15 mouse cellular contexts compared by ENCODE assay signal in genomic region chr13:102875144-102875476, GRCm38 (mm10).
DNase-seq lines count a peak whose midpoint lies in the region; ATAC-seq lines count a peak whose summit lies in the region.
"Had no signal": no experiment of that assay in that cellular context is flagged by ENCODE, and none has a peak within 500 bp of the region (broad histone marks: within the 10 kb centered on the region; RNA-seq: fewer than 3 reads in every experiment).

No protein-coding gene starts in this region.

- peak; percentile 71 for DNase-seq in embryonic facial prominence, embryonic 14.5 days (ENCODE audit: low spot score)
- DNase-seq in embryonic facial prominence, embryonic 10.5 days (ENCODE audit: low spot score): no peak
- no peak for DNase-seq in heart, postnatal 10 days
- no peak for DNase-seq in kidney, adult 9 months
- DNase-seq in natural killer cell, adult 2 months (ENCODE audit: low spot score in 2 of 2): no peak
- DNase-seq: lung, adult 2 months; thymus, adult 2 months had no signal

- no peaks in the 10 kb centered on the region for H3K9me3 ChIP-seq in embryonic facial prominence, embryonic 14.5 days (ENCODE audit: control insufficient read depth, low read length)
- H3K9me3 ChIP-seq in embryonic facial prominence, embryonic 10.5 days: no peaks in the 10 kb centered on the region
- no peaks in the 10 kb centered on the region for H3K9me3 ChIP-seq in heart, embryonic 12.5 days (replicated peaks)
- no peaks in the 10 kb centered on the region for H3K9me3 ChIP-seq in kidney, embryonic 16.5 days (ENCODE audit: low read length)
- no peaks in the 10 kb centered on the region for H3K9me3 ChIP-seq in embryonic facial prominence, embryonic 15.5 days (replicated peaks)
- H3K9me3 ChIP-seq: embryonic facial prominence, embryonic 12.5 days; forebrain, embryonic 13.5 days; hindbrain, embryonic 15.5 days had no signal

- H3K4me2 ChIP-seq in embryonic facial prominence, embryonic 14.5 days (ENCODE audit: low read depth, low read length): no peak overlapping the region
- H3K4me2 ChIP-seq in heart, embryonic 12.5 days: no peak overlapping the region
- no peak overlapping the region for H3K4me2 ChIP-seq in kidney, embryonic 16.5 days (replicated peaks; ENCODE audit: low read depth, low read length)
- H3K4me2 ChIP-seq in embryonic facial prominence, embryonic 15.5 days (replicated peaks): no peak overlapping the region
- H3K4me2 ChIP-seq: embryonic facial prominence, embryonic 12.5 days; forebrain, embryonic 13.5 days; hindbrain, embryonic 15.5 days had no signal

- intact Hi-C loops in heart, postnatal 10 days (cut with DNase I): no loop called here

- H3K27me3 ChIP-seq in embryonic facial prominence, embryonic 14.5 days (replicated peaks; ENCODE audit: control insufficient read depth, insufficient read depth, low read length): no peaks in the 10 kb centered on the region
- H3K27me3 ChIP-seq in embryonic facial prominence, embryonic 10.5 days (replicated peaks; ENCODE audit: low read depth, poor library complexity, severe bottlenecking): no peaks in the 10 kb centered on the region
- no peaks in the 10 kb centered on the region for H3K27me3 ChIP-seq in heart, embryonic 12.5 days (replicated peaks)
- H3K27me3 ChIP-seq in kidney, embryonic 16.5 days (ENCODE audit: insufficient read depth, low read length): no peaks in the 10 kb centered on the region
- H3K27me3 ChIP-seq in embryonic facial prominence, embryonic 15.5 days: no peaks in the 10 kb centered on the region
- H3K27me3 ChIP-seq: embryonic facial prominence, embryonic 12.5 days; forebrain, embryonic 13.5 days; hindbrain, embryonic 15.5 days had no signal

- H3K9ac ChIP-seq in embryonic facial prominence, embryonic 14.5 days (ENCODE audit: low read depth, low read length): no peak overlapping the region
- no peak overlapping the region for H3K9ac ChIP-seq in heart, embryonic 12.5 days
- H3K9ac ChIP-seq in kidney, embryonic 16.5 days (replicated peaks; ENCODE audit: low read length): no peak overlapping the region
- no peak overlapping the region for H3K9ac ChIP-seq in embryonic facial prominence, embryonic 15.5 days
- H3K9ac ChIP-seq: embryonic facial prominence, embryonic 12.5 days; forebrain, embryonic 13.5 days; hindbrain, embryonic 15.5 days had no signal

- peaks cover 19% of the 10 kb centered on the region; the same call in 1 of the 2 replicates for H3K4me1 ChIP-seq in embryonic facial prominence, embryonic 14.5 days (ENCODE audit: control insufficient read depth, insufficient read depth, low read length)
- peaks cover 43% of the 10 kb centered on the region for H3K4me1 ChIP-seq in embryonic facial prominence, embryonic 10.5 days
- H3K4me1 ChIP-seq in heart, embryonic 12.5 days (replicated peaks): peaks cover 76% of the 10 kb centered on the region
- peaks cover 60% of the 10 kb centered on the region for H3K4me1 ChIP-seq in kidney, embryonic 16.5 days (ENCODE audit: insufficient read depth, low read length)
- peaks cover 15% of the 10 kb centered on the region for H3K4me1 ChIP-seq in embryonic facial prominence, embryonic 15.5 days

- H3K36me3 ChIP-seq in embryonic facial prominence, embryonic 14.5 days (ENCODE audit: control insufficient read depth, insufficient read depth, low read length): no peaks in the 10 kb centered on the region
- H3K36me3 ChIP-seq in embryonic facial prominence, embryonic 10.5 days (replicated peaks): no peaks in the 10 kb centered on the region
- no peaks in the 10 kb centered on the region for H3K36me3 ChIP-seq in heart, embryonic 12.5 days
- H3K36me3 ChIP-seq in kidney, embryonic 16.5 days (ENCODE audit: insufficient read depth, low read length): no peaks in the 10 kb centered on the region
- no peaks in the 10 kb centered on the region for H3K36me3 ChIP-seq in embryonic facial prominence, embryonic 15.5 days
- H3K36me3 ChIP-seq: embryonic facial prominence, embryonic 12.5 days; hindbrain, embryonic 15.5 days had no signal

- H3K4me3 ChIP-seq in embryonic facial prominence, embryonic 14.5 days (ENCODE audit: low read depth, low read length): no peak overlapping the region
- H3K4me3 ChIP-seq in embryonic facial prominence, embryonic 10.5 days: no peak overlapping the region
- no peak overlapping the region for H3K4me3 ChIP-seq in heart, embryonic 12.5 days
- H3K4me3 ChIP-seq in kidney, embryonic 16.5 days (ENCODE audit: low read length): no peak overlapping the region
- H3K4me3 ChIP-seq in embryonic facial prominence, embryonic 15.5 days (replicated peaks): no peak overlapping the region
- H3K4me3 ChIP-seq: embryonic facial prominence, embryonic 12.5 days; forebrain, embryonic 13.5 days; hindbrain, embryonic 15.5 days had no signal

- peak; percentile 66 for ATAC-seq in embryonic facial prominence, embryonic 14.5 days (ENCODE audit: low read depth)
- no peak for ATAC-seq in heart, embryonic 12.5 days (ENCODE audit: insufficient number of reproducible peaks, low FRiP score)
- ATAC-seq in kidney, embryonic 16.5 days (ENCODE audit: low FRiP score, low TSS enrichment): peak; percentile 19; the same call in 1 of the 2 replicates
- no peak for ATAC-seq in embryonic facial prominence, embryonic 15.5 days (ENCODE audit: insufficient number of reproducible peaks, low FRiP score, low TSS enrichment, low read depth)
- ATAC-seq: activated CD4-positive, CD25-positive, alpha-beta regulatory T cell, adult 4 months; intestine, postnatal 0 days had no signal

- WGBS in embryonic facial prominence, embryonic 14.5 days: 45% methylated on average over 3 of the region's 3 CpGs
- WGBS in embryonic facial prominence, embryonic 10.5 days: 49% methylated on average over 3 of the region's 3 CpGs
- 43% methylated on average over 3 of the region's 3 CpGs for WGBS in heart, embryonic 12.5 days
- 27% methylated on average over 3 of the region's 3 CpGs for WGBS in kidney, embryonic 16.5 days
- WGBS in embryonic facial prominence, embryonic 15.5 days: 37% methylated on average over 3 of the region's 3 CpGs

- H3K27ac ChIP-seq in embryonic facial prominence, embryonic 14.5 days (replicated peaks; ENCODE audit: low read depth, low read length): no peak overlapping the region
- H3K27ac ChIP-seq in embryonic facial prominence, embryonic 10.5 days (replicated peaks): no peak overlapping the region
- peak overlapping the region; percentile 12 for H3K27ac ChIP-seq in heart, embryonic 12.5 days (ENCODE audit: poor library complexity, severe bottlenecking)
- peak overlapping the region; percentile 26 for H3K27ac ChIP-seq in kidney, embryonic 16.5 days (ENCODE audit: low read length)
- H3K27ac ChIP-seq in embryonic facial prominence, embryonic 15.5 days (replicated peaks): peak overlapping the region; percentile 39; the same call in 1 of the 2 replicates
- H3K27ac ChIP-seq: embryonic facial prominence, embryonic 12.5 days; forebrain, embryonic 13.5 days; hindbrain, embryonic 15.5 days had no signal

Comparison
In these comparisons a context has a peak if more than half of its experiments do, and no peak if none do; other contexts are left out.
1. ATAC-seq: peak in embryonic facial prominence, embryonic 14.5 days (single experiment) and kidney, embryonic 16.5 days (single experiment); none in heart, embryonic 12.5 days (single experiment) and embryonic facial prominence, embryonic 15.5 days (single experiment).
2. H3K27ac ChIP-seq: peak in heart, embryonic 12.5 days (single experiment), kidney, embryonic 16.5 days (single experiment) and embryonic facial prominence, embryonic 15.5 days (single experiment); none in embryonic facial prominence, embryonic 14.5 days (single experiment) and embryonic facial prominence, embryonic 10.5 days (single experiment).